Mouse (Mus musculus) lung, postnatal 36 days (tissue): Measurements from ENCODE around the gene Hephl1.

ENCODE experiments used
- DNase-seq: peaks from one replicate; pipeline ENCODE4 v3.0.0; 2022; ENCODE audit warnings: mixed read lengths

Hephl1 gene

GRCm38 (mm10) chr9:15045740-15046139, 66.2 kb downstream of the Hephl1 start:
- no peak for DNase-seq

GRCm38 (mm10) chr9:15045084-15045669, 66.7 kb downstream of the Hephl1 start, which contains the start of gene Panx1:
Panx1 (minus strand) TSS chr9:15045478.
- DNase-seq: peak; percentile 73

GRCm38 (mm10) chr9:15044391-15045083, 67.4 kb downstream of the Hephl1 start:
- no peak for DNase-seq

- no peak for DNase-seq
These were observed 70.4 kb downstream of the Hephl1 start for GRCm38 (mm10) chr9:15041556-15041955.

GRCm38 (mm10) chr9:15039848-15040247, 72.1 kb downstream of the Hephl1 start:
- DNase-seq: no peak

GRCm38 (mm10) chr9:15037704-15038103, 74.2 kb downstream of the Hephl1 start:
- DNase-seq: no peak

GRCm38 (mm10) chr9:15037237-15037636, 74.7 kb downstream of the Hephl1 start:
- DNase-seq: no peak

GRCm38 (mm10) chr9:15036807-15037206, 75.1 kb downstream of the Hephl1 start:
- DNase-seq: no peak

GRCm38 (mm10) chr9:15036405-15036804, 75.5 kb downstream of the Hephl1 start:
- no peak for DNase-seq

- DNase-seq: no peak
These were observed 75.9 kb downstream of the Hephl1 start for GRCm38 (mm10) chr9:15035979-15036378.

- DNase-seq: peak; percentile 69
These were observed 77.2 kb downstream of the Hephl1 start for GRCm38 (mm10) chr9:15034546-15035273.

GRCm38 (mm10) chr9:15033568-15034160, 78.2 kb downstream of the Hephl1 start:
- peak; percentile 65 for DNase-seq

GRCm38 (mm10) chr9:15032797-15033196, 79.1 kb downstream of the Hephl1 start:
- DNase-seq: no peak

- peak; percentile 50 for DNase-seq
These were observed 81.1 kb downstream of the Hephl1 start for GRCm38 (mm10) chr9:15030771-15031170.

GRCm38 (mm10) chr9:15029025-15029727, 82.7 kb downstream of the Hephl1 start:
- peak; percentile 66 for DNase-seq

- peak; percentile 22 for DNase-seq
These were observed 84.2 kb downstream of the Hephl1 start for GRCm38 (mm10) chr9:15027725-15028124.

GRCm38 (mm10) chr9:15023049-15023448, 88.9 kb downstream of the Hephl1 start:
- no peak for DNase-seq

- no peak for DNase-seq
These were observed 90.8 kb downstream of the Hephl1 start for GRCm38 (mm10) chr9:15021156-15021555.

- DNase-seq: no peak
These were observed 91.3 kb downstream of the Hephl1 start for GRCm38 (mm10) chr9:15020561-15021080.

GRCm38 (mm10) chr9:15018756-15019131, 93.2 kb downstream of the Hephl1 start:
- DNase-seq: no peak

GRCm38 (mm10) chr9:15017791-15018755, 93.8 kb downstream of the Hephl1 start:
- DNase-seq: peak; percentile 28
